Mouse (Mus musculus) CH12.LX (cell line): Measurements from ENCODE around the gene C1qtnf3.

ENCODE experiments used
- CTCF ChIP-seq, 2 experiments: IDR thresholded peaks in 1 of 2; conservative IDR thresholded peaks in 1 of 2; 2 replicates each; pipeline ENCODE4 v1.5.1; 2011 to 2012; ENCODE audit warnings: low read depth in 2 of 2, low read length in 2 of 2, improper control_type of control experiment in 1 of 2, inconsistent platforms in 1 of 2, mild to moderate bottlenecking in 1 of 2, moderate library complexity in 1 of 2
- EP300 ChIP-seq: IDR thresholded peaks from 2 replicates; pipeline ENCODE4 v1.6.1; 2011; ENCODE audit warnings: low read length, improper control_type of control experiment
- GABPA ChIP-seq: IDR thresholded peaks from 2 replicates; pipeline ENCODE4 v1.6.1; 2012; ENCODE audit warnings: low read depth, low read length, improper control_type of control experiment, inconsistent platforms; ENCODE audit not compliant: insufficient replicate concordance
- HCFC1 ChIP-seq: IDR thresholded peaks from 2 replicates; pipeline ENCODE4 v1.6.1; 2012; ENCODE audit warnings: low read depth, mild to moderate bottlenecking, inconsistent platforms, low read length, improper control_type of control experiment

DNA sequence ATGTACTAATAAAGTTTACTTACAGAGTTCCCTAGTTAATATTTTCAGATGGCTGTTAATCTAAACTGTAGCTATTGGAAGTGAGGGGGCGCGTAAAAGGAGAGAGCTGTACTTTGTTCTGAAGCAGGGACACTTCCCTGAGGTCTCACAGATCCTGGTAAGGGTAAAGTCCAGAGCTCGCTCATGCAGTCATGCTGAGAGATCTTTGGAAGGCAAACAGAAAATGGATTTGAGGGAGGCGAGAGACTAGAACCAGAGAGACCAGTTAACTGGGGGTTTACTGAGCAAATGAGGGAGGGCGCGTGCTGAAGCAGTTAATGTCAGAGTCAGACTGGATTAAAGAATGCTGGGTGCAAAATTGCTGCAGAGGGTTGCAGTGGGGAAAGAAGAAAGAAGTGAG, 33.6 kb downstream of the C1qtnf3 start:
- TF ChIP-seq GABPA (no peak), CTCF (conservative IDR thresholded peaks at IDR 0.05 in 1 of 2, IDR thresholded peaks at IDR 0.05 in 1 of 2; ENCODE audit: low read depth in 2 of 2, low read length in 2 of 2) (no peak), EP300 (no peak), HCFC1 (no peak)
